Comparison of ENCODE assay signal across 9 mouse cellular contexts in the genomic region with DNA sequence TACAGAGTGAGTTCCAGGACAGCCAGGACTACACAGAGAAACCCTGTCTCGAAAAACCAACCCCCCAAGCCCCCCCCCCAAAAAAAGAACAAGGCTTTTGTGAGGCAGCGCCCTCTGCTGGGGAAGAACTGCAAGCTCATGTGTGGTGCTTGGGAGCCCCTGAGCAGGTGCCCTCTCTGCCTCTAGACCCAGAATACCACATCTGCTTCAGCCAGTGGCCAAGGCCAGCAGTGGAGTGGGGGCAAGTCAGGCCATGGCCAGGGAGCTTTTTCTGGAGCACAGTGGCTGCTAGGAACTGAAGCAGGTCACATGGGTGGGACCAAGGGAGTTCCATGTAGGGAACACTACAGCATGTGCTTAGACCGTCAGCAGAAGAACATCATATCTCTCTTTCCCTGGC. TPM values are rescaled to one million over a fixed set of nuclear protein-coding genes. Genes with fewer than 3 reads are reported as not detected.
DNase-seq lines count a peak whose midpoint lies in the region; TF ChIP-seq lines count a peak whose summit lies in the region.
"Had no signal": no experiment of that assay in that cellular context is flagged by ENCODE, and none has a peak within 500 bp of the region (broad histone marks: within the 10 kb centered on the region; RNA-seq: fewer than 3 reads in every experiment).

No protein-coding gene starts in this region.

- peak; percentile 94 for DNase-seq in heart, adult 11 months
- no peak for DNase-seq in heart, embryonic 10.5 days (ENCODE audit: low spot score)
- peak; percentile 29 for DNase-seq in 416B (ENCODE audit: low read depth)
- peak; percentile 57 for DNase-seq in adrenal gland, postnatal 25 days
- DNase-seq in kidney, postnatal 10 days: peak; percentile 51
- DNase-seq in layer of hippocampus, adult 9-10 months (ENCODE audit: low spot score): no peak
- no peak for DNase-seq in cerebellum, adult 9-10 months

- no peaks in the 10 kb centered on the region for H3K36me3 ChIP-seq in heart, embryonic 10.5 days
- H3K36me3 ChIP-seq in small intestine, adult 2 months (ENCODE audit: control insufficient read depth, insufficient read depth, low read length): no peaks in the 10 kb centered on the region

- no peak for TF ChIP-seq POLR2A in small intestine, adult 2 months (IDR thresholded peaks at IDR 0.05; ENCODE audit: low read depth, low read length)

- H3K4me3 ChIP-seq in heart, embryonic 10.5 days: no peak overlapping the region
- no peak overlapping the region for H3K4me3 ChIP-seq in small intestine, adult 2 months (ENCODE audit: low read depth, low read length)

- no peaks in the 10 kb centered on the region for H3K9me3 ChIP-seq in heart, embryonic 10.5 days

- H3K27me3 ChIP-seq in heart, embryonic 10.5 days (ENCODE audit: insufficient read depth, poor library complexity, severe bottlenecking): peaks cover 19% of the 10 kb centered on the region
- H3K27me3 ChIP-seq in small intestine, adult 2 months (ENCODE audit: control insufficient read depth, insufficient read depth, low read length): no peaks in the 10 kb centered on the region

- peak; percentile 57; the same call in 1 of the 2 replicates for TF ChIP-seq CTCF in small intestine, adult 2 months (IDR thresholded peaks at IDR 0.05; ENCODE audit: extremely low read depth, insufficient read length, insufficient replicate concordance, low read depth, low read length)

- no peak overlapping the region for H3K27ac ChIP-seq in heart, embryonic 10.5 days
- H3K27ac ChIP-seq in small intestine, adult 2 months (ENCODE audit: insufficient read depth, low read depth, low read length): no peak overlapping the region

- peaks cover 9% of the 10 kb centered on the region for H3K4me1 ChIP-seq in heart, embryonic 10.5 days
- H3K4me1 ChIP-seq in small intestine, adult 2 months (ENCODE audit: control insufficient read depth, insufficient read depth, insufficient read length, low read length): no peaks in the 10 kb centered on the region

- whole genome bisulfite sequencing in heart, embryonic 10.5 days: 36% methylated on average over 3 of the region's 3 CpGs
- 26% methylated on average over 3 of the region's 3 CpGs for WGBS in small intestine, adult 2 months

RNA-seq across cellular contexts. Expression of gene Aqp12, which starts 4.6 kb away (rescaled TPM):
- polyA plus RNA-seq in heart, embryonic 10.5 days (2016; fragmentation: Nextera tagmentation; extraction: Ambion mirVana): not detected in 2 replicates
- not detected in 2 replicates for total RNA-seq in adrenal gland, postnatal 25 days (2021)
- 0.14 and 112 TPM in 2 replicates for polyA plus RNA-seq in small intestine, adult 2 months (2012; rRNA removed)
- total RNA-seq: neutrophil, adult 5-6 weeks had no signal

Comparison
In these comparisons a context has a peak if more than half of its experiments do, and no peak if none do; other contexts are left out.
1. DNase-seq: peak in heart, adult 11 months (single experiment), 416B (single experiment), adrenal gland, postnatal 25 days (single experiment) and kidney, postnatal 10 days (single experiment); none in heart, embryonic 10.5 days (single experiment), layer of hippocampus, adult 9-10 months (single experiment) and cerebellum, adult 9-10 months (single experiment).